Mouse (Mus musculus): ENCODE data around the gene Amn. TPM values are rescaled to one million over a fixed set of nuclear protein-coding genes. Genes with fewer than 3 reads are reported as not detected.

Amn gene
- polyA plus RNA-seq, 2 experiments, result 0.55 to 1.4 TPM

DNA sequence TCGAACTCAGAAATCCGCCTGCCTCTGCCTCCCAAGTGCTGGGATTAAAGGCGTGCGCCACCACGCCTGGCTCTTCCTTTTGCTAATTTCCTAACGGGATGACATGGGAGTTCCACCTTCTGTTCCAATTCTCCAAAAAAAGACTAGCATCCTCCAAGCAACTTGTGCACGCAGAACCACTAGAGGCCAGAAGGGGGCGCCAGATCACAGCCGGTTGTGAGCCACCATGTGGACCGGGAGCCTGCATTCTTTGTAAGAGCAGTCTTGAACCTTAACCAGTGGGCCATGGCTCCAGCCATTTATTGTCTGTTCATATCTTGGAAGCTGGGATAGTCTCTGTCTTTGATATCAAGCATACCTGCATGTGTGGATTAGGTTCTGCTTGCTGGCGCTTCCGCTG, 1.5 kb downstream of the Amn start:
- ATAC-seq (ENCODE audit: low FRiP score, low read depth) (no peak), DNase-seq (ENCODE audit: low spot score) (peak; percentile 68)
- no peak overlapping the region for H3K9ac ChIP-seq (ENCODE audit: low read depth, low read length, severe bottlenecking)
- H3K9me3 ChIP-seq (ENCODE audit: control insufficient read depth, low read length), result no peaks in the 10 kb centered on the region
- WGBS, result 19% methylated on average over 12 of the region's 12 CpGs
- H3K27ac ChIP-seq (replicated peaks; ENCODE audit: low read depth, low read length), result no peak overlapping the region
- no peak overlapping the region for H3K4me2 ChIP-seq (replicated peaks; ENCODE audit: low read depth, low read length, severe bottlenecking)
- no peak overlapping the region for H3K4me3 ChIP-seq (replicated peaks; ENCODE audit: low read length)
- peaks cover 19% of the 10 kb centered on the region for H3K4me1 ChIP-seq (ENCODE audit: control insufficient read depth, insufficient read depth, low read length)
- peaks cover 75% of the 10 kb centered on the region for H3K27me3 ChIP-seq (ENCODE audit: control insufficient read depth, insufficient read depth, low read length)
- no peaks in the 10 kb centered on the region for H3K36me3 ChIP-seq (ENCODE audit: control insufficient read depth, insufficient read depth, low read length)
- no peak for TF ChIP-seq POLR2A (IDR thresholded peaks at IDR 0.05; ENCODE audit: borderline replicate concordance, extremely low read depth, insufficient read depth, insufficient read length)

DNA sequence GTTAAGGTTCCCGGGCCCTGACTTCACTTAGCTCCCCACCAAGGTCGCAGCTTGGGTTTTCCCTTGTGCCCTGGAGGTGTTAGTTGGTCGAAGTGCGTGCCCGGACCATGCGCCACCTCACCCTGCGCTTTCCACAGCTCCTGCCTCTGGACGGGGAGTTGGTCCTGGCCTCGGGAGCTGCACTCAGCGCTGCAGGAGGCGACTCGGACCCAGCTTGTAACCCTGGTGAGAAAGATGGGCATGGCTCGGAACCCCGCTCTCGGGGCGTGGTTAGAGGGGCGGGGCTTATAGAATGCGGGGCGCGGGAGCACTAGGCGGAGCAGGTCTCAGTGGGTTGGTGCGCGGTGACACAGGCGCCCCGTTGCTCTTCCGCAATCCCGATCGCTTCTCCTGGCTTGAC, 3.1 kb downstream of the Amn start:
- DNase-seq (ENCODE audit: low spot score), result no peak

GRCm38 (mm10) chr12:111274447-111275149, 3.7 kb downstream of the Amn start:
- WGBS, result 2% methylated on average over 46 of the region's 80 CpGs

More for the DNA sequence above, 3.1 kb downstream of the Amn start:
- Histone ChIP-seq H3K27me3 (ENCODE audit: control insufficient read depth, insufficient read depth, low read length) (peaks cover 75% of the 10 kb centered on the region), H3K36me3 (ENCODE audit: control insufficient read depth, insufficient read depth, low read length) (no peaks in the 10 kb centered on the region), H3K4me3 (replicated peaks; ENCODE audit: low read length) (peak overlapping the region; percentile 45), H3K4me2 (replicated peaks; ENCODE audit: low read depth, low read length, severe bottlenecking) (peak overlapping the region; percentile 90), H3K4me1 (ENCODE audit: control insufficient read depth, insufficient read depth, low read length) (peaks cover 19% of the 10 kb centered on the region), H3K9ac (ENCODE audit: low read depth, low read length, severe bottlenecking) (peak overlapping the region; percentile 44; the same call in 1 of the 2 replicates), H3K27ac (replicated peaks; ENCODE audit: low read depth, low read length) (no peak overlapping the region), H3K9me3 (ENCODE audit: control insufficient read depth, low read length) (no peaks in the 10 kb centered on the region)
- TF ChIP-seq POLR2A (IDR thresholded peaks at IDR 0.05; ENCODE audit: borderline replicate concordance, extremely low read depth, insufficient read depth, insufficient read length), result no peak
- 3% methylated on average over 25 of the region's 28 CpGs for WGBS
- no peak for ATAC-seq (ENCODE audit: low FRiP score, low read depth)

DNA sequence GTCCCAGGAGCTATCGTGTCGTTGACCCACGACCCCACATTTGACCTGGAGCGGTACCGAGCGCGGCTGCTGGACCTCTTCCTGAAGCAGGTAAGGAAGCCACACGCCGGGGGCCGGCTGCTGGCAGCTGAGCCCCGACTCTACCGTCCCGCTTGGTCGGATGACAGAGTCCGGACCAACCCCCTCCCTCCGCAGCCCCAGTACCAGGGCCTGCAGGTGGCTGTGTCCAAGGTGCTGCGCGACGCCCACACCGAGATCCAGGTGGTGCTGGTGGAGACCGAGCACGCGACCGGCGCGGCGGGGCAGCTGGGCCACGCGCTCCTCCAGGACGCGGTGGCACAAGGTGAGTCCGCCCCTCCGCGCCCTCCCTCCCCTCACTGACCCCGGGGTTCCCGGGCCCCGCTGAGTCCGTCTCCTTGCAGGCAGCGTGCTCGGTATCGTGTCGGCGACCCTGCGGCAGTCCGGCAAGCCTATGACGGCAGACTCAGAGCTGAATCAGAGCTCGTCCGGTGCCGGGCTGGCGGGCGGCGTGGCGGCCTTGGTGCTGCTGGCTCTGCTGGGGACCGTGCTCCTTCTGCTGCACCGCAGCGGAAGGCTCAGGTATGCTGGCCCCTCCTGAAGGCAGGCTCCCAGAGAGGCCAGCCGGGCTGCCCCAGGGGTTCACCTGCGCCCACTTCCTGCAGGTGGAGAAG, 4.4 kb downstream of the Amn start:
- WGBS, result under 1% methylated on average over 22 of the region's 58 CpGs
- ATAC-seq (ENCODE audit: low FRiP score, low read depth) (0 out of 2 replicates have a peak, but pooled peaks have one; percentile 24), DNase-seq (ENCODE audit: low spot score) (no peak)
- Histone ChIP-seq H3K27ac (replicated peaks; ENCODE audit: low read depth, low read length) (no peak overlapping the region), H3K4me2 (replicated peaks; ENCODE audit: low read depth, low read length, severe bottlenecking) (peak overlapping the region; percentile 90), H3K4me3 (replicated peaks; ENCODE audit: low read length) (peak overlapping the region; percentile 45), H3K27me3 (ENCODE audit: control insufficient read depth, insufficient read depth, low read length) (peaks cover 68% of the 10 kb centered on the region), H3K4me1 (ENCODE audit: control insufficient read depth, insufficient read depth, low read length) (peaks cover 19% of the 10 kb centered on the region), H3K9me3 (ENCODE audit: control insufficient read depth, low read length) (no peaks in the 10 kb centered on the region), H3K36me3 (ENCODE audit: control insufficient read depth, insufficient read depth, low read length) (no peaks in the 10 kb centered on the region), H3K9ac (ENCODE audit: low read depth, low read length, severe bottlenecking) (peak overlapping the region; percentile 44)
- no peak for TF ChIP-seq POLR2A (IDR thresholded peaks at IDR 0.05; ENCODE audit: borderline replicate concordance, extremely low read depth, insufficient read depth, insufficient read length)

More at GRCm38 (mm10) chr12:111274447-111275149, 3.7 kb downstream of the Amn start:
- peaks cover 19% of the 10 kb centered on the region for H3K4me1 ChIP-seq (ENCODE audit: control insufficient read depth, insufficient read depth, low read length)
- peak overlapping the region; percentile 44 for H3K9ac ChIP-seq (ENCODE audit: low read depth, low read length, severe bottlenecking)
- H3K9me3 ChIP-seq (ENCODE audit: control insufficient read depth, low read length), result no peaks in the 10 kb centered on the region
- peaks cover 75% of the 10 kb centered on the region for H3K27me3 ChIP-seq (ENCODE audit: control insufficient read depth, insufficient read depth, low read length)
- TF ChIP-seq POLR2A (IDR thresholded peaks at IDR 0.05; ENCODE audit: borderline replicate concordance, extremely low read depth, insufficient read depth, insufficient read length), result no peak
- DNase-seq (ENCODE audit: low spot score) (no peak), ATAC-seq (ENCODE audit: low FRiP score, low read depth) (no peak)
- peak overlapping the region; percentile 45 for H3K4me3 ChIP-seq (replicated peaks; ENCODE audit: low read length)
- H3K36me3 ChIP-seq (ENCODE audit: control insufficient read depth, insufficient read depth, low read length), result no peaks in the 10 kb centered on the region
- H3K27ac ChIP-seq (replicated peaks; ENCODE audit: low read depth, low read length), result no peak overlapping the region
- H3K4me2 ChIP-seq (replicated peaks; ENCODE audit: low read depth, low read length, severe bottlenecking), result peak overlapping the region; percentile 90

- no peak overlapping the region for H3K27ac ChIP-seq (replicated peaks; ENCODE audit: low read depth, low read length)
- peaks cover 58% of the 10 kb centered on the region for H3K27me3 ChIP-seq (ENCODE audit: control insufficient read depth, insufficient read depth, low read length)
- H3K4me3 ChIP-seq (replicated peaks; ENCODE audit: low read length), result no peak overlapping the region
- 52% methylated on average over 6 of the region's 6 CpGs for WGBS
- no peak for DNase-seq (ENCODE audit: low spot score)
- H3K9ac ChIP-seq (ENCODE audit: low read depth, low read length, severe bottlenecking), result no peak overlapping the region
- no peaks in the 10 kb centered on the region for H3K9me3 ChIP-seq (ENCODE audit: control insufficient read depth, low read length)
- peaks cover 19% of the 10 kb centered on the region for H3K4me1 ChIP-seq (ENCODE audit: control insufficient read depth, insufficient read depth, low read length)
- ATAC-seq (ENCODE audit: low FRiP score, low read depth), result no peak
- no peak for TF ChIP-seq POLR2A (IDR thresholded peaks at IDR 0.05; ENCODE audit: borderline replicate concordance, extremely low read depth, insufficient read depth, insufficient read length)
- no peak overlapping the region for H3K4me2 ChIP-seq (replicated peaks; ENCODE audit: low read depth, low read length, severe bottlenecking)
- no peaks in the 10 kb centered on the region for H3K36me3 ChIP-seq (ENCODE audit: control insufficient read depth, insufficient read depth, low read length)
Measured at GRCm38 (mm10) chr12:111276371-111276770, 5.5 kb downstream of the Amn start.
